Mouse (Mus musculus) left cerebral cortex, adult 8-10 months (tissue): ENCODE results near the gene Fmo4. TPM values are rescaled to one million over a fixed set of nuclear protein-coding genes. Genes with fewer than 3 reads are reported as not detected.

ENCODE experiments used
- DNase-seq, 2 experiments: peaks; one replicate each; pipeline ENCODE4 v3.0.0; 2022; ENCODE audit warnings: low spot score in 2 of 2
- total RNA-seq, 4 experiments: library from RNA; stranded (reverse); gene quantifications; 2 replicates each; pipeline ENCODE4 v1.2.4; 2022

Fmo4 gene
- total RNA-seq, result under 1 TPM in 1 of 4 experiments, not detected in 3; 0.26 TPM

- no peak for DNase-seq
These were observed at the start of gene Fmo4 for GRCm38 (mm10) chr1:162813836-162814156. TSS of gene Fmo4 (minus strand) at chr1:162813972.

GRCm38 (mm10) chr1:162862328-162862727 is 48.6 kb upstream of the Fmo4 start:
- no peak for DNase-seq

- DNase-seq, result no peak
These were observed 46.3 kb upstream of the Fmo4 start for GRCm38 (mm10) chr1:162859996-162860605.

GRCm38 (mm10) chr1:162859545-162859976 is 45.8 kb upstream of the Fmo4 start:
- DNase-seq, result no peak

GRCm38 (mm10) chr1:162858748-162859130 is 45.0 kb upstream of the Fmo4 start:
- no peak for DNase-seq

GRCm38 (mm10) chr1:162857766-162858747 is 44.3 kb upstream of the Fmo4 start:
- no peak for DNase-seq

- DNase-seq, result no peak
These were observed 40.2 kb upstream of the Fmo4 start for GRCm38 (mm10) chr1:162853812-162854482.

- DNase-seq, result no peak
These were observed 33.8 kb upstream of the Fmo4 start for GRCm38 (mm10) chr1:162847554-162847953.

- no peak for DNase-seq
These were observed 26.4 kb upstream of the Fmo4 start for GRCm38 (mm10) chr1:162840211-162840610.

- no peak for DNase-seq
These were observed 25.2 kb upstream of the Fmo4 start for GRCm38 (mm10) chr1:162838976-162839375.

GRCm38 (mm10) chr1:162834342-162834741 is 20.6 kb upstream of the Fmo4 start:
- no peak for DNase-seq

- DNase-seq, result no peak
These were observed 18.8 kb upstream of the Fmo4 start for GRCm38 (mm10) chr1:162832574-162832953.

GRCm38 (mm10) chr1:162831838-162832573 is 18.2 kb upstream of the Fmo4 start:
- no peak for DNase-seq

- peak in 1 of 2 experiments; percentile 32 for DNase-seq
These were observed 5.5 kb upstream of the Fmo4 start for GRCm38 (mm10) chr1:162819280-162819679.

GRCm38 (mm10) chr1:162815381-162816127 is 1.8 kb upstream of the Fmo4 start:
- no peak for DNase-seq

GRCm38 (mm10) chr1:162814932-162815331 is 1.2 kb upstream of the Fmo4 start:
- no peak for DNase-seq

GRCm38 (mm10) chr1:162813143-162813835 is 483 bp downstream of the Fmo4 start:
- DNase-seq, result no peak

- DNase-seq, result no peak
These were observed 5.2 kb downstream of the Fmo4 start for GRCm38 (mm10) chr1:162808541-162808940.

- no peak for DNase-seq
These were observed 6.3 kb downstream of the Fmo4 start for GRCm38 (mm10) chr1:162807441-162807840.

- DNase-seq, result no peak
These were observed 8.8 kb downstream of the Fmo4 start for GRCm38 (mm10) chr1:162805011-162805410.
